Mouse (Mus musculus) heart, embryonic 12.5 days (tissue): ENCODE results near the gene Scg5. TPM values are rescaled to one million over a fixed set of nuclear protein-coding genes. Genes with fewer than 3 reads are reported as not detected.
A peak's percentile ranks its signal among the peaks of the same experiment; 100 is the strongest.

Experiments used
- ATAC-seq: fragments of 200-750 bp; cut with Nextera tagmentation; 2 replicates; pipeline ENCODE4 v1.8.0; 2017; ENCODE audit warnings: moderate TSS enrichment, moderate library complexity; ENCODE audit not compliant: insufficient number of reproducible peaks, low FRiP score
- H3K27ac ChIP-seq: fragments of 300-500 bp; sonication (generic); 2 replicates; pipeline ENCODE4 v1.5.1; 2016; ENCODE audit warnings: mild to moderate bottlenecking, moderate library complexity; ENCODE audit not compliant: poor library complexity, severe bottlenecking
- H3K27me3 ChIP-seq: fragments of 300-500 bp; sonication (generic); replicated peaks from 2 replicates; pipeline ENCODE4 v1.6.1; 2016; ENCODE audit warnings: mild to moderate bottlenecking, moderate library complexity
- H3K36me3 ChIP-seq: fragments of 300-500 bp; sonication (generic); 2 replicates; pipeline ENCODE4 v1.6.1; 2016; ENCODE audit warnings: mild to moderate bottlenecking, moderate library complexity
- H3K4me1 ChIP-seq: fragments of 300-500 bp; sonication (generic); replicated peaks from 2 replicates; pipeline ENCODE4 v1.6.1; 2016; ENCODE audit warnings: mild to moderate bottlenecking
- H3K4me2 ChIP-seq: fragments of 300-500 bp; sonication (generic); 2 replicates; pipeline ENCODE4 v1.6.1; 2016; ENCODE audit warnings: mild to moderate bottlenecking, moderate library complexity
- H3K4me3 ChIP-seq: fragments of 300-500 bp; sonication (generic); 2 replicates; pipeline ENCODE4 v1.5.1; 2016; ENCODE audit warnings: mild to moderate bottlenecking
- H3K9ac ChIP-seq: fragments of 300-500 bp; sonication (generic); 2 replicates; pipeline ENCODE4 v1.6.1; 2016; ENCODE audit warnings: mild to moderate bottlenecking, moderate library complexity
- H3K9me3 ChIP-seq: fragments of 300-500 bp; sonication (generic); replicated peaks from 2 replicates; pipeline ENCODE4 v1.6.1; 2016; ENCODE audit warnings: mild to moderate bottlenecking, moderate library complexity
- WGBS: fragments of 180-500 bp; shearing (Covaris S2); methylation state at CpG from one replicate; pipeline ENCODE4 v1.1.7; 2016; 5-methylcytosine and 5-hydroxymethylcytosine counted together
- polyA plus RNA-seq: library from polyadenylated mRNA; unstranded; fragments of >200 nt; fragmentation: Nextera tagmentation; extraction: Ambion mirVana; gene quantifications from 2 replicates; pipeline ENCODE4 v1.2.1, GENCODE M21; 2016

Scg5 gene
- polyA plus RNA-seq, 1 experiment from 2014 or later, result 1.1 TPM

- Histone ChIP-seq H3K4me3 (no peak overlapping the region), H3K9me3 (no peaks in the 10 kb centered on the region), H3K36me3 (no peaks in the 10 kb centered on the region), H3K27me3 (0 out of 2 replicates have a peak, but pooled peaks cover 8% of the 10 kb centered on the region), H3K4me1 (no peaks in the 10 kb centered on the region), H3K9ac (no peak overlapping the region), H3K27ac (no peak overlapping the region), H3K4me2 (no peak overlapping the region)
- WGBS, result 63% methylated on average over 3 of the region's 3 CpGs
- ATAC-seq, result no peak
Measured at GRCm38 (mm10) chr2:113776297-113776696, 52.6 kb downstream of the Scg5 start.

GRCm38 (mm10) chr2:113774150-113774805 lies 54.6 kb downstream of the Scg5 start:
- Histone ChIP-seq H3K27me3 (0 out of 2 replicates have a peak, but pooled peaks cover 4% of the 10 kb centered on the region), H3K4me2 (no peak overlapping the region), H3K4me3 (no peak overlapping the region), H3K27ac (no peak overlapping the region), H3K9ac (no peak overlapping the region), H3K4me1 (no peaks in the 10 kb centered on the region), H3K9me3 (no peaks in the 10 kb centered on the region), H3K36me3 (no peaks in the 10 kb centered on the region)
- WGBS, result 51% methylated on average over 6 of the region's 6 CpGs
- no peak for ATAC-seq

GRCm38 (mm10) chr2:113768541-113769303 lies 60.2 kb downstream of the Scg5 start:
- no peaks in the 10 kb centered on the region for H3K27me3 ChIP-seq
- no peak overlapping the region for H3K4me2 ChIP-seq
- H3K4me1 ChIP-seq, result no peaks in the 10 kb centered on the region
- no peaks in the 10 kb centered on the region for H3K9me3 ChIP-seq
- WGBS, result 68% methylated on average over 8 of the region's 8 CpGs
- ATAC-seq, result no peak
- no peak overlapping the region for H3K27ac ChIP-seq
- H3K9ac ChIP-seq, result no peak overlapping the region
- no peaks in the 10 kb centered on the region for H3K36me3 ChIP-seq
- no peak overlapping the region for H3K4me3 ChIP-seq

GRCm38 (mm10) chr2:113765885-113766284 lies 63.0 kb downstream of the Scg5 start:
- 35% methylated on average over 1 of the region's 1 CpGs for WGBS
- ATAC-seq, result no peak
- no peak overlapping the region for H3K4me3 ChIP-seq

GRCm38 (mm10) chr2:113764968-113765367 lies 64.0 kb downstream of the Scg5 start:
- Histone ChIP-seq H3K36me3 (no peaks in the 10 kb centered on the region), H3K4me3 (no peak overlapping the region), H3K27ac (no peak overlapping the region), H3K9me3 (no peaks in the 10 kb centered on the region), H3K9ac (no peak overlapping the region), H3K4me1 (no peaks in the 10 kb centered on the region), H3K4me2 (no peak overlapping the region), H3K27me3 (peaks cover 20% of the 10 kb centered on the region)
- 71% methylated on average over 5 of the region's 5 CpGs for WGBS
- no peak for ATAC-seq

More at GRCm38 (mm10) chr2:113765885-113766284, 63.0 kb downstream of the Scg5 start:
- Histone ChIP-seq H3K4me1 (no peaks in the 10 kb centered on the region), H3K36me3 (no peaks in the 10 kb centered on the region), H3K9me3 (no peaks in the 10 kb centered on the region), H3K27me3 (peaks cover 11% of the 10 kb centered on the region), H3K9ac (no peak overlapping the region), H3K27ac (no peak overlapping the region), H3K4me2 (no peak overlapping the region)

- ATAC-seq, result peak; percentile 59; the same call in 1 of the 2 replicates
- peaks cover 23% of the 10 kb centered on the region for H3K4me1 ChIP-seq
Measured at GRCm38 (mm10) chr2:113758311-113759161, 70.4 kb downstream of the Scg5 start, which contains the start of gene Grem1. Gene Grem1 (minus strand): TSS chr2:113758646.

GRCm38 (mm10) chr2:113757525-113758310 lies 71.2 kb downstream of the Scg5 start:
- Histone ChIP-seq H3K36me3 (no peaks in the 10 kb centered on the region), H3K4me1 (peaks cover 23% of the 10 kb centered on the region), H3K27ac (no peak overlapping the region), H3K4me2 (peak overlapping the region; percentile 83), H3K9me3 (no peaks in the 10 kb centered on the region), H3K4me3 (peak overlapping the region; percentile 47), H3K9ac (no peak overlapping the region), H3K27me3 (peaks cover 69% of the 10 kb centered on the region)
- WGBS, result under 1% methylated on average over 47 of the region's 47 CpGs
- ATAC-seq, result no peak

More at GRCm38 (mm10) chr2:113758311-113759161, 70.4 kb downstream of the Scg5 start, which contains the start of gene Grem1:
- Histone ChIP-seq H3K27me3 (peaks cover 67% of the 10 kb centered on the region), H3K27ac (no peak within 1 kb of the TSS), H3K36me3 (no peaks in the 10 kb centered on the region), H3K4me3 (peak within 1 kb of the TSS; percentile 47), H3K9ac (peak within 1 kb of the TSS; percentile 25; the same call in 1 of the 2 replicates), H3K9me3 (no peaks in the 10 kb centered on the region), H3K4me2 (peak within 1 kb of the TSS; percentile 83)
- 1% methylated on average over 64 of the region's 64 CpGs for WGBS

- WGBS, result 1% methylated on average over 12 of the region's 12 CpGs
Measured at GRCm38 (mm10) chr2:113756924-113757524, 71.9 kb downstream of the Scg5 start.

GRCm38 (mm10) chr2:113749721-113750120 lies 79.2 kb downstream of the Scg5 start:
- H3K9ac ChIP-seq, result no peak overlapping the region
- no peaks in the 10 kb centered on the region for H3K9me3 ChIP-seq
- H3K36me3 ChIP-seq, result no peaks in the 10 kb centered on the region
- 68% methylated on average over 12 of the region's 12 CpGs for WGBS
- no peak for ATAC-seq
- no peaks in the 10 kb centered on the region for H3K4me1 ChIP-seq
- H3K27me3 ChIP-seq, result peaks cover 13% of the 10 kb centered on the region
- H3K4me3 ChIP-seq, result no peak overlapping the region
- H3K4me2 ChIP-seq, result no peak overlapping the region
- H3K27ac ChIP-seq, result no peak overlapping the region

More at GRCm38 (mm10) chr2:113756924-113757524, 71.9 kb downstream of the Scg5 start:
- Histone ChIP-seq H3K36me3 (no peaks in the 10 kb centered on the region), H3K4me3 (peak overlapping the region; percentile 47), H3K4me2 (peak overlapping the region; percentile 83), H3K27ac (no peak overlapping the region), H3K4me1 (peaks cover 23% of the 10 kb centered on the region), H3K27me3 (peaks cover 65% of the 10 kb centered on the region), H3K9me3 (no peaks in the 10 kb centered on the region), H3K9ac (no peak overlapping the region)
- no peak for ATAC-seq

- Histone ChIP-seq H3K27me3 (peaks cover 12% of the 10 kb centered on the region), H3K27ac (no peak overlapping the region), H3K4me1 (no peaks in the 10 kb centered on the region), H3K4me3 (no peak overlapping the region), H3K9ac (no peak overlapping the region), H3K9me3 (no peaks in the 10 kb centered on the region), H3K4me2 (no peak overlapping the region), H3K36me3 (no peaks in the 10 kb centered on the region)
- WGBS, result 88% methylated on average over 9 of the region's 9 CpGs
- no peak for ATAC-seq
Measured at GRCm38 (mm10) chr2:113749309-113749708, 79.6 kb downstream of the Scg5 start.
